Mouse (Mus musculus) megakaryocyte, embryonic 14.5 days (primary cell): ENCODE data around the gene Tbxas1.

Source experiments
- FLI1 ChIP-seq: IDR thresholded peaks from 2 replicates; pipeline ENCODE4 v1.6.1; 2012; ENCODE audit warnings: low read length, inconsistent platforms, mixed read lengths
- GATA1 ChIP-seq: IDR thresholded peaks from 3 replicates; pipeline ENCODE4 v1.6.1; 2012; ENCODE audit warnings: mixed read lengths, low read length, inconsistent platforms, borderline replicate concordance

- TF ChIP-seq GATA1 (no peak), FLI1 (no peak)
These were observed 120.6 kb downstream of the Tbxas1 start for GRCm38 (mm10) chr6:38995774-38996173.
